Mouse (Mus musculus): Measurements from ENCODE around the gene Myl10. TPM values are rescaled to one million over a fixed set of nuclear protein-coding genes. Genes with fewer than 3 reads are reported as not detected.
"Not testable (repeated sequence)": the region's sequence is repeated elsewhere in the genome, so short reads cannot be mapped to it uniquely, and the experiment has no call there.

Myl10 gene
- total and polyA plus RNA-seq, 2 experiments, result not detected

- TF ChIP-seq POLR2A (IDR thresholded peaks at IDR 0.05; ENCODE audit: extremely low read depth, insufficient read depth, low read length), result no peak
- no peak for TF ChIP-seq CTCF (IDR thresholded peaks at IDR 0.05; ENCODE audit: low read depth, low read length)
- Histone ChIP-seq H3K79me2 (ENCODE audit: control insufficient read depth, insufficient read depth, low read length) (no peaks in the 10 kb centered on the region), H3K27me3 (ENCODE audit: control insufficient read depth, insufficient read depth, low read length) (peaks cover 6% of the 10 kb centered on the region; the same call in 1 of the 2 replicates), H3K4me1 (ENCODE audit: control insufficient read depth, insufficient read depth, low read length) (no peaks in the 10 kb centered on the region), H3K27ac (replicated peaks; ENCODE audit: insufficient read depth, low read depth, low read length) (no peak overlapping the region), H3K9ac (ENCODE audit: low read depth, low read length) (no peak overlapping the region), H3K4me3 (ENCODE audit: insufficient read depth, low read depth, low read length) (no peak overlapping the region), H3K36me3 (ENCODE audit: control insufficient read depth, insufficient read depth, low read length) (no peaks in the 10 kb centered on the region)
- WGBS, result 58% methylated on average over 8 of the region's 8 CpGs
- no peak for DNase-seq (ENCODE audit: extremely low read depth, low read depth, low spot score)
Measured at GRCm38 (mm10) chr5:136718656-136719055, 25.7 kb downstream of the Myl10 start.

DNA sequence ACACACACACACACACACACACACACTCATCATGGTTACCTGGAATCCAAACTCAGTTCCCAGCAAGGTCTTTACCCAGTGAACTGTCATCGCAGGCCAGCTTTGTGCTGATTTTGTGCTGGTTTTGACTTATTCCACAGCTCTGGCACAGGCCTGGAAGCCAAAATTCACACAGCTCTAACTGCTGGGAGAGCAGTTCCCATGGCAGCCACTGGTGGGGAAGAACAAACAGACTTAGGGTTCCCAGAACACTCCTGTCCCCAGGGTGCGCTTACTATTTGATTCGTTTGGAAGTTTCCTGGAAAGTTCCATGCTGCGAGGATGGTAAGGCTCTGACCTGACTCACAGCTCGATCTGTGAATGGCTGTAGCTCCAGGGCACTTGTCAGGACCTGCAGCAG is 28.6 kb downstream of the Myl10 start:
- TF ChIP-seq POLR2A (IDR thresholded peaks at IDR 0.05; ENCODE audit: extremely low read depth, insufficient read depth, low read length) (no peak), CTCF (IDR thresholded peaks at IDR 0.05; ENCODE audit: low read depth, low read length) (no peak)
- Histone ChIP-seq H3K4me3 (ENCODE audit: insufficient read depth, low read depth, low read length) (no peak overlapping the region), H3K27ac (replicated peaks; ENCODE audit: insufficient read depth, low read depth, low read length) (no peak overlapping the region), H3K4me1 (ENCODE audit: control insufficient read depth, insufficient read depth, low read length) (no peaks in the 10 kb centered on the region), H3K79me2 (ENCODE audit: control insufficient read depth, insufficient read depth, low read length) (no peaks in the 10 kb centered on the region), H3K27me3 (ENCODE audit: control insufficient read depth, insufficient read depth, low read length) (no peaks in the 10 kb centered on the region; the same call in 1 of the 2 replicates), H3K9ac (ENCODE audit: low read depth, low read length) (no peak overlapping the region), H3K36me3 (ENCODE audit: control insufficient read depth, insufficient read depth, low read length) (no peaks in the 10 kb centered on the region)
- no peak for DNase-seq (ENCODE audit: extremely low read depth, low read depth, low spot score)
- 63% methylated on average over 5 of the region's 5 CpGs for WGBS

DNA sequence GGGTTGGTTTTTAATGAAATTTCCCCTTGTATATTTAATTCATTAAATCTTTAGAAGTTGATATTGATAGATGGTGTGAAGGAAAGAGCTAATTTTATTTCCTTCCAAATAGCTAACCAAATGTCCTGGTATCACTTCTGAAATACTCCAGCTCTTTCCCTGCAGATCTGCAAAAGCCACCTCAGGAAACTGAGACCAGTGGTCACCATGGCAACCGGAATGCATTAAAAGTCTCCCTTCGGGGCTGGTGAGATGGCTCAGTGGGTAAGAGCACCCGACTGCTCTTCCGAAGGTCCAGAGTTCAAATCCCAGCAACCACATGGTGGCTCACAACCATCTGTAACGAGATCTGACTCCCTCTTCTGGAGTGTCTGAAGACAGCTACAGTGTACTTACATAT is 33.3 kb downstream of the Myl10 start:
- not testable (repeated sequence) for H3K27me3 ChIP-seq (ENCODE audit: control insufficient read depth, insufficient read depth, low read length); H3K4me1 ChIP-seq (ENCODE audit: control insufficient read depth, insufficient read depth, low read length); DNase-seq (ENCODE audit: extremely low read depth, low read depth, low spot score); H3K9ac ChIP-seq (ENCODE audit: low read depth, low read length); H3K4me3 ChIP-seq (ENCODE audit: insufficient read depth, low read depth, low read length); H3K36me3 ChIP-seq (ENCODE audit: control insufficient read depth, insufficient read depth, low read length); H3K79me2 ChIP-seq (ENCODE audit: control insufficient read depth, insufficient read depth, low read length); H3K27ac ChIP-seq (replicated peaks; ENCODE audit: insufficient read depth, low read depth, low read length)
- 85% methylated on average over 5 of the region's 5 CpGs for WGBS

- no peak for DNase-seq (ENCODE audit: extremely low read depth, low read depth, low spot score)
- no peak overlapping the region for H3K27ac ChIP-seq (replicated peaks; ENCODE audit: insufficient read depth, low read depth, low read length)
- no peaks in the 10 kb centered on the region for H3K36me3 ChIP-seq (ENCODE audit: control insufficient read depth, insufficient read depth, low read length)
- no peak overlapping the region for H3K9ac ChIP-seq (ENCODE audit: low read depth, low read length)
- no peak for TF ChIP-seq POLR2A (IDR thresholded peaks at IDR 0.05; ENCODE audit: extremely low read depth, insufficient read depth, low read length)
- TF ChIP-seq CTCF (IDR thresholded peaks at IDR 0.05; ENCODE audit: low read depth, low read length), result no peak
- H3K79me2 ChIP-seq (ENCODE audit: control insufficient read depth, insufficient read depth, low read length), result no peaks in the 10 kb centered on the region
- WGBS, result 51% methylated on average over 6 of the region's 6 CpGs
- no peaks in the 10 kb centered on the region for H3K4me1 ChIP-seq (ENCODE audit: control insufficient read depth, insufficient read depth, low read length)
- H3K27me3 ChIP-seq (ENCODE audit: control insufficient read depth, insufficient read depth, low read length), result no peaks in the 10 kb centered on the region
- H3K4me3 ChIP-seq (ENCODE audit: insufficient read depth, low read depth, low read length), result no peak overlapping the region
Measured at GRCm38 (mm10) chr5:136738918-136739317, 46.0 kb downstream of the Myl10 start.

GRCm38 (mm10) chr5:136746596-136746995 is 53.6 kb downstream of the Myl10 start:
- 79% methylated on average over 9 of the region's 9 CpGs for WGBS
- no peak overlapping the region for H3K9ac ChIP-seq (ENCODE audit: low read depth, low read length)
- no peak overlapping the region for H3K27ac ChIP-seq (replicated peaks; ENCODE audit: insufficient read depth, low read depth, low read length)
- no peaks in the 10 kb centered on the region for H3K79me2 ChIP-seq (ENCODE audit: control insufficient read depth, insufficient read depth, low read length)
- no peaks in the 10 kb centered on the region for H3K27me3 ChIP-seq (ENCODE audit: control insufficient read depth, insufficient read depth, low read length)
- TF ChIP-seq POLR2A (IDR thresholded peaks at IDR 0.05; ENCODE audit: extremely low read depth, insufficient read depth, low read length), result no peak
- no peak for TF ChIP-seq CTCF (IDR thresholded peaks at IDR 0.05; ENCODE audit: low read depth, low read length)
- DNase-seq (ENCODE audit: extremely low read depth, low read depth, low spot score), result no peak
- H3K36me3 ChIP-seq (ENCODE audit: control insufficient read depth, insufficient read depth, low read length), result no peaks in the 10 kb centered on the region
- no peaks in the 10 kb centered on the region for H3K4me1 ChIP-seq (ENCODE audit: control insufficient read depth, insufficient read depth, low read length)
- no peak overlapping the region for H3K4me3 ChIP-seq (ENCODE audit: insufficient read depth, low read depth, low read length)

Other genes with a start within 250 kb of the Myl10 start
- gene Cux1, start 125.7 kb upstream of the Myl10 start, total RNA-seq (2014; rRNA removed), result 9.5 and 12.6 TPM in 2 replicates
- gene Cux1, start 125.7 kb upstream of the Myl10 start, polyA plus RNA-seq (2012; rRNA removed), result 11.6 and 12.6 TPM in 2 replicates
- not detected in 2 replicates for gene Col26a1, start 190.1 kb downstream of the Myl10 start, total RNA-seq (2014; rRNA removed)
- gene Col26a1, start 190.1 kb downstream of the Myl10 start, polyA plus RNA-seq (2012; rRNA removed), result not detected in 2 replicates
- gene Ift22, start 215.0 kb downstream of the Myl10 start, total RNA-seq (2014; rRNA removed), result 2.4 and 3.2 TPM in 2 replicates
- gene Ift22, start 215.0 kb downstream of the Myl10 start, polyA plus RNA-seq (2012; rRNA removed), result 3.4 and 3.8 TPM in 2 replicates